Mouse (Mus musculus) lung, embryonic 16.5 days (tissue): ENCODE measurements around the gene Rap1a. TPM values are rescaled to one million over a fixed set of nuclear protein-coding genes. Genes with fewer than 3 reads are reported as not detected.

ENCODE experiments used
- ATAC-seq: fragments of 200-750 bp; cut with Nextera tagmentation; 2 replicates; pipeline ENCODE4 v1.8.0; 2017; ENCODE audit warnings: low read depth, mild to moderate bottlenecking, moderate library complexity
- H3K27ac ChIP-seq: fragments of 300-500 bp; sonication (generic); 2 replicates; pipeline ENCODE4 v1.5.1; 2014; ENCODE audit warnings: mild to moderate bottlenecking, control low read depth, low read length
- H3K27me3 ChIP-seq: fragments of 300-500 bp; sonication (generic); 2 replicates; pipeline ENCODE4 v1.6.1; 2014; ENCODE audit warnings: low read depth, low read length, mixed read lengths; ENCODE audit not compliant: control insufficient read depth, insufficient read depth
- H3K36me3 ChIP-seq: fragments of 300-500 bp; sonication (generic); 2 replicates; pipeline ENCODE4 v1.6.1; 2014; ENCODE audit warnings: low read length; ENCODE audit not compliant: control insufficient read depth, insufficient read depth
- H3K4me1 ChIP-seq: fragments of 300-500 bp; sonication (generic); replicated peaks from 2 replicates; pipeline ENCODE4 v1.6.1; 2014; ENCODE audit warnings: low read length, mixed read lengths; ENCODE audit not compliant: control insufficient read depth, insufficient read depth
- H3K4me2 ChIP-seq: fragments of 300-500 bp; sonication (generic); 2 replicates; pipeline ENCODE4 v1.6.1; 2014; ENCODE audit warnings: low read depth, low read length, control low read depth
- H3K4me3 ChIP-seq: fragments of 300-500 bp; sonication (generic); 2 replicates; pipeline ENCODE4 v1.5.1; 2014; ENCODE audit warnings: mild to moderate bottlenecking, low read length, control low read depth
- H3K9ac ChIP-seq: fragments of 300-500 bp; sonication (generic); 2 replicates; pipeline ENCODE4 v1.6.1; 2014; ENCODE audit warnings: low read length, control low read depth
- H3K9me3 ChIP-seq: fragments of 300-500 bp; sonication (generic); 2 replicates; pipeline ENCODE4 v1.6.1; 2016; ENCODE audit warnings: low read length; ENCODE audit not compliant: control insufficient read depth
- WGBS: fragments of 180-500 bp; shearing (Covaris S2); extraction: QIAGEN DNeasy Blood & Tissue Kit; methylation state at CpG from one replicate; pipeline ENCODE4 v1.1.7; 2014; 5-methylcytosine and 5-hydroxymethylcytosine counted together
- polyA plus RNA-seq: library from polyadenylated mRNA; unstranded; fragments of >200 nt; fragmentation: Nextera tagmentation; extraction: Ambion mirVana; gene quantifications from 2 replicates; pipeline ENCODE4 v1.2.1, GENCODE M21; 2015

Gene Rap1a
- polyA plus RNA-seq, 1 experiment from 2014 or later, result 126 TPM

DNA sequence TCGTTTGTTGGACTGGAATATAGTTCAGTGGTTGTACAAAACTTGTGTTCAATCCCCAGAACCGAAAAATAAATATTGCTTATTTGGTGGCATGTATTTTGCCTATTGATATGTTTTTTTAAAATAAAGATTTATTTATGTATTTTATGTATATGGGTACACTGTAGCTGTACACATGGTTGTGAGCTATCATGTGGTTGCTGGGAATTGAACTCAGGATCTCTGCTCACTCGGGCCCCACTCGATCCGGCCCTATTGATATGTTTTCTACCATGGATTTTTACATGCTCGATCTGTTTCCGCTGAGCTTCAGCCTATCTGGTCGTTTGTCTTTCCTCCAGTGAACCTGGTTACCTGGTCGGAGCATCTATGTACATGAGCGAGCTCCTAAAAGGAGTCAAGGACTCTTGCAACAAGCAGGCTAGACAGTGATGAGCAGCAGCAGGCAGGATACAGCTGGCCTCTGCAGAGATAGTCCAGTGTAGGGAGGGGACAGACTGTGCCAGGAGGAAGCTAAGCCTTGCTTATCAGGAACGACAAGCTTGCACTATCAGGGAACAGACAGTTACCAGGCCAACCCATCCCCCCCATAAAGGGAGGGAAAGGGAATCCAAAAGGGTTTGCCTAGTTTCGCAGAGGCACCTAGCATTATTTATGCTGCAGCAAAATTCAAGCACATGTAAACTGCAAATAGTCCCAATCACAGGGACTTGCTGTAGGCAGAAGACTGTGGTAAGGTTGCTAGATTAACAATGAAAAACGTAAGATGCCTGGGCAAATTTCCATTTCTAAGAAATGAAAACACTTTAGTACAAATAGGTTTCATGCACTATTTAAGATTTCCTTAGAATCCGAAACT, 7.3 kb upstream of the Rap1a start:
- Histone ChIP-seq H3K27ac (no peak overlapping the region), H3K4me1 (no peaks in the 10 kb centered on the region), H3K4me2 (no peak overlapping the region), H3K9ac (no peak overlapping the region), H3K4me3 (no peak overlapping the region), H3K36me3 (no peaks in the 10 kb centered on the region), H3K9me3 (no peaks in the 10 kb centered on the region), H3K27me3 (no peaks in the 10 kb centered on the region)
- ATAC-seq, result peak; percentile 62
- 52% methylated on average over 14 of the region's 14 CpGs for WGBS

DNA sequence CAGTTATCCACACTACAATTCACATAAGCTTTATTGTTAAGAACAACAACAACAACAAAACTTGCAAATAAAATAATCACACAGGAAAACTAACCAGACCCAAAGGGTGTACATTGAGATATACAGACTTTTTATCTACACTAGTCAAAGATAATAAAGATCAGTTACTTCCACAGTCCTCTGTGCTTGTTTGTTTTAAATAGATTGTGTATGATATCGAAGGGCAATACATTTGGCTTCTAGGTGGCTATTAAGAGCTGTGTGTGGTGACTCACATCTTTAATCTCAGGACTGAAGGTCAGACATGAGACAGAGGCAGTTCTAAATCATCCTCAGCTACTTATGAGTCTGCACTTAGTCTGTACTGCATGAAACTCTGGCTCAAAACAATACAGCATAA, 6.5 kb upstream of the Rap1a start:
- Histone ChIP-seq H3K36me3 (no peaks in the 10 kb centered on the region), H3K4me2 (no peak overlapping the region), H3K27me3 (no peaks in the 10 kb centered on the region), H3K9ac (no peak overlapping the region), H3K4me3 (no peak overlapping the region), H3K27ac (no peak overlapping the region), H3K4me1 (no peaks in the 10 kb centered on the region), H3K9me3 (no peaks in the 10 kb centered on the region)
- ATAC-seq, result no peak
- 50% methylated on average over 1 of the region's 1 CpGs for WGBS

DNA sequence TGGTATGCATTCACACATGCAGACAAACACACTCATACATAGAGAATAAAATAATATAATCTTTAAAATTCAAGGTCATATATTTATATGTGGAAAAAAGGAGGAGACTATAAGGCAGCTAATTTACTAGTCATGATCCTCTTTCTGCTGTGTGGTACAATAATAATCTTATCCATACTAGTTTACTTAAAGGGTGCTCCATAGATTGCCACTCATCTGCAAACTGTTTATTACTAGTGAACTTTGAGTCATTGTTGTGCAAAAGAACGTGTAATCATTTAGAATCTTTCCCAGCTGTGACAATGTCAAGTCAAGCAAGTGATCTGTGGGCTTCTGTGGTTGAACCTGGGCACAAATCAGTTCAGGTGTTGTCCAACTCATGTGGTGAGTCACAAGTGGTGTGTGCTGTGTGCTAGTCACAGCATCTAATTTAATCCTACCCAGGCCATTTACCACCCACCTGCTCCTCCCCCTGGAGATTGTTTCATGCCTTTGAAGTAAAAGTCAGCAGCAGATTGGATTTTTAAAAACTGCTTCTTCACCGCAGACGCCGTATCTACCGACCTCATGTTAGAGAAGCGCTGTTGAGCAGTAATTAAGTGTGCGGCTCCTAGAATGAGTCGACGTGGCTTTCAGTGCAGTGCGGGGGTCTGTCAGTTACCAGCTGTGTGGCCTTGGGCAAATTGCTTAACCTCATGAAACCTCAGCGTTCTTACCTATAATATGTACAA, 5.5 kb upstream of the Rap1a start:
- no peaks in the 10 kb centered on the region for H3K9me3 ChIP-seq
- ATAC-seq, result no peak
- H3K4me1 ChIP-seq, result no peaks in the 10 kb centered on the region
- H3K27ac ChIP-seq, result no peak overlapping the region
- no peaks in the 10 kb centered on the region for H3K36me3 ChIP-seq
- no peak overlapping the region for H3K4me3 ChIP-seq
- H3K27me3 ChIP-seq, result no peaks in the 10 kb centered on the region
- no peak overlapping the region for H3K9ac ChIP-seq
- no peak overlapping the region for H3K4me2 ChIP-seq
- WGBS, result 61% methylated on average over 11 of the region's 11 CpGs

DNA sequence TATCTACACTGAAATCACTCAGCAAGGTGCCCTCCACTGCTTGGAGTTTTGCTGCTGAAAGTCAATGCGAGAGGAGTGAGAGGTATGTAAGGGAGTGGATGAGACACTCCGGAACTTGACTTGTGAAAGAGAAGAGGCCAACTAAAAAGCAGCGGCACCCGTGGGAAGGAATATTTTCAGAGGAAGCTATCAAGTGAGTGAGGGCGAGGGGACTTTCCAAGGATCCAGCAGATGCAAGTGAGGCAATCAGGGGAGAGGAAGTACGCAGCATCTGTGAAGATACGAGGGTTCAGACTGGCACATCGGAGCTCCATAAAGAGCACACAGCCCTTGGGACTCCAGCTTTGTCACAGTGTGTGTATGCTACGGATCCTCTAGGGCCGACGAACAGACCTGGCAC, 2.5 kb upstream of the Rap1a start:
- Histone ChIP-seq H3K4me1 (peaks cover 11% of the 10 kb centered on the region), H3K27me3 (no peaks in the 10 kb centered on the region), H3K4me2 (no peak overlapping the region), H3K27ac (no peak overlapping the region), H3K9me3 (no peaks in the 10 kb centered on the region), H3K9ac (no peak overlapping the region), H3K4me3 (no peak overlapping the region), H3K36me3 (no peaks in the 10 kb centered on the region)
- ATAC-seq, result no peak
- WGBS, result 58% methylated on average over 11 of the region's 11 CpGs

DNA sequence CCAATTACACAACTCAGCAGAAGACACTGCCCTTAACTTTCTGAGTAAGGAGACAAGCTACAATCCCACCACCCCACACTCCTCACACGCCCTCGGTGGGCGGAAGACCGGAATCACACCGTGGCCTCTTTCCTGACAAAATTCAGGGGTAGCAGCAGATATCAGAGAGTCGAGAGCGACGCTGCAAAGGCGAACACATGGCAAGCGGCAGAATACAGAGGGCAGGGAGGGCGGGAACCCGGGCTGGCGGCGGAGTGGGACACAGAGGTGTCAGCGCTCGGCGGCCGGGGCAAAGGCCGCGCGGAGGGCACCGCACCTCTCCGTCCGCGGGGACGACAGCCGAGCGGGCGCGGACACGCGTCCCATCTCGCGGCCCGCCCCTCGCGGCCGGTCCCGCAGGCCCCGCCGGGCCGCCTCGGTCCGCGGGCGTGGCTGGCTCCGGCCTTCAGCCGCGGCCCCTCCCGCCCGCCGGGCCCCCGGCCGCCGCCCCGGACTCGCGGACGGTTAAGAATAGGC, 403 bp downstream of the Rap1a start:
- WGBS, result 0% methylated on average over 43 of the region's 59 CpGs
- Histone ChIP-seq H3K9ac (peak overlapping the region; percentile 88), H3K27me3 (no peaks in the 10 kb centered on the region), H3K4me3 (peak overlapping the region; percentile 72), H3K27ac (peak overlapping the region; percentile 84), H3K36me3 (no peaks in the 10 kb centered on the region), H3K4me1 (peaks cover 12% of the 10 kb centered on the region), H3K9me3 (no peaks in the 10 kb centered on the region), H3K4me2 (peak overlapping the region; percentile 64)
- ATAC-seq, result peak; percentile 76

DNA sequence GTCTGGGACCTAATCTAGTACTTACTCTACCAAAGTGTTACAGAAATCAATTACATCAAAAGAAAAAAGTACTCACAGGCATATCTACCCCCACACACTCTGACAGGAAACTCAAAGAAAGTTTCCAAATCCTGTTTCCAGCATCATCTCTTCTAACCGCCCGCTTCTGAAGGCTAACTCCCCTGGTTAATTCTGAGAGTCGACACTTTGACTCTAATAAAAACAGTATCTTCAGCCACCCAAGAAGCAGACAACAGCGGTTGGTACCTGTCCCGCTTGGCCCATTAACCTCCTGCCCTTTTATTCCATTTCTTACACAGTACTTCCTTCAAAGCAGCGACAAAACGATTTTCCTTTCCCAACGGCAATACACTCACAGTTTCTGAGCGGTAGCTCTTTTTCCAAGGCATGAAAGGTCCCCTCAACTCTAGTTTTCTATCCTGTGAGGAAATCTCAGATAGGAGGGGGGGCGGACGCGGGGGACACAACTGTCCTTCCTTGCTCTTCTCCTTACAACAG, 921 bp downstream of the Rap1a start:
- WGBS, result under 1% methylated on average over 12 of the region's 12 CpGs
- no peak for ATAC-seq
- H3K9ac ChIP-seq, result peak overlapping the region; percentile 88

DNA sequence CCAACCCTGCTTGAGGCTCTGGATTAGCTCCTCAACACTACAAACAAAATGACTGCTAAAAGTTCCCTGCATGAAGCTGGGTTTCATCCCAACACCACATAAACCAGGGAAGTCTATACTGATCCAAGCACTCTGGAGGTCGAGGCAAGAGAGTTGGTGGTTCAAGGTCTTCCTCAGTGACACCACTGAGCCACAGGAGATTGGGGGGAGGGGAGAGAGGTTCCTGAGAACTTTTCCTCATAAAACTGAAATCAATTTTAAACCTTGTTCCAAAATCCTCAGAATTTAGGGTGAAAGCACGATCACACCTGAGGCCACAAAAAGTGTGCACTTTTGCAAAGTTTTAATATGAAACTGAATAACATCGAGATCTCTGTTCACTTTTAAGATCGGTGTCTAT, 1.8 kb downstream of the Rap1a start:
- H3K4me2 ChIP-seq, result peak overlapping the region; percentile 64
- H3K9me3 ChIP-seq, result no peaks in the 10 kb centered on the region
- H3K36me3 ChIP-seq, result no peaks in the 10 kb centered on the region
- 55% methylated on average over 4 of the region's 4 CpGs for WGBS
- no peak for ATAC-seq
- peaks cover 12% of the 10 kb centered on the region for H3K4me1 ChIP-seq
- H3K4me3 ChIP-seq, result peak overlapping the region; percentile 72; the same call in 1 of the 2 replicates
- H3K27me3 ChIP-seq, result no peaks in the 10 kb centered on the region
- H3K9ac ChIP-seq, result peak overlapping the region; percentile 10; the same call in 1 of the 2 replicates
- no peak overlapping the region for H3K27ac ChIP-seq

More for the DNA sequence above, 921 bp downstream of the Rap1a start:
- Histone ChIP-seq H3K4me1 (peaks cover 12% of the 10 kb centered on the region), H3K36me3 (no peaks in the 10 kb centered on the region), H3K27me3 (no peaks in the 10 kb centered on the region), H3K4me3 (peak overlapping the region; percentile 72), H3K27ac (peak overlapping the region; percentile 84), H3K4me2 (peak overlapping the region; percentile 64), H3K9me3 (no peaks in the 10 kb centered on the region)

DNA sequence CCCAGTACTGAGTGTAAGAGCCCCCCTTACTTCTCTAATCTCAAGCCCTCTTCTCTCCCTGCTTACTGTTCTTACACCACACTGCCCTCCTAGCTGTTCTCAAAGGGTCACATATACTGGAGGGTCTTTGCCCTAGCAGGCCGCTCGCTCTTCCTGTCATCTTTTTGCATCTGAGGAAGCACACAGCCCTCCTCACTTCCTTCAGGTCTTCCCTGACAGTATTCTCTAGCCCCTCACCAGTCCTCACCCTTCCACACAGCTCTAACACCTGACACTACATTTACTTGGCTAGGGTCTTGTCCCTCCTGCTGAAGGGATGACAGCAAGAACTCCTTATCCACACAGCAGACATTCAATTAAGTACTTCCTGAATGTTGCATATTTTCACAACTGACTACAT, 2.4 kb downstream of the Rap1a start:
- Histone ChIP-seq H3K4me3 (no peak overlapping the region), H3K27me3 (no peaks in the 10 kb centered on the region), H3K9ac (peak overlapping the region; percentile 18; the same call in 1 of the 2 replicates), H3K9me3 (no peaks in the 10 kb centered on the region), H3K4me1 (peaks cover 12% of the 10 kb centered on the region), H3K36me3 (no peaks in the 10 kb centered on the region), H3K27ac (no peak overlapping the region), H3K4me2 (peak overlapping the region; percentile 9; the same call in 1 of the 2 replicates)
- 81% methylated on average over 2 of the region's 2 CpGs for WGBS
- ATAC-seq, result no peak

DNA sequence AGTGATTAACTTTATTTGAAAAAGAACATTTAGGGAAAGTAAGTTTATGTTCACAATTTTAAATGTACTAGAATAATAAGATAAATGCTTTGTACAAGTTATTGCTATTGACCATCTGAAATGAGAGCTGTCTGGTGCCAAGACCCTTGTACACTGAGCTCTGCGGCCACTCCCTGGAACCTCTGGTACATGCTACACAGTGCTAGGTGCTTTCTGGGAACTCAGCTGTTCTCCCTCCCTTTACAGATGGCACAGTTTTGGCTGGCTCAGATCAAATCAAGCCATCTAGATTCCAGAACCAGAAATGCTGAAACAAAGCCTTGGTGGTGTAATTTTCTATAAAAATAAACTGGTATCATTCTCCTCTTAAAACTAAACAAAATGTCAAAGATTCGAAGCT, 3.7 kb downstream of the Rap1a start:
- no peak overlapping the region for H3K27ac ChIP-seq
- no peaks in the 10 kb centered on the region for H3K27me3 ChIP-seq
- WGBS, result 66% methylated on average over 2 of the region's 2 CpGs

More for the DNA sequence above, 3.7 kb downstream of the Rap1a start:
- Histone ChIP-seq H3K4me2 (no peak overlapping the region), H3K9ac (no peak overlapping the region), H3K4me1 (peaks cover 12% of the 10 kb centered on the region), H3K4me3 (no peak overlapping the region), H3K9me3 (no peaks in the 10 kb centered on the region), H3K36me3 (no peaks in the 10 kb centered on the region)
- ATAC-seq, result no peak
